Mouse (Mus musculus) liver, postnatal 0 days (tissue): Measurements from ENCODE around the gene Il17c.

Experiments used
- CTCF ChIP-seq: sonication (generic); IDR thresholded peaks from 2 replicates; pipeline ENCODE4 v1.5.1; 2016; ENCODE audit warnings: antibody characterized with exemption, low read depth
- EP300 ChIP-seq: IDR thresholded peaks from 2 replicates; pipeline ENCODE4 v1.6.1; 2016; ENCODE audit warnings: antibody characterized with exemption, low read depth, mild to moderate bottlenecking

DNA sequence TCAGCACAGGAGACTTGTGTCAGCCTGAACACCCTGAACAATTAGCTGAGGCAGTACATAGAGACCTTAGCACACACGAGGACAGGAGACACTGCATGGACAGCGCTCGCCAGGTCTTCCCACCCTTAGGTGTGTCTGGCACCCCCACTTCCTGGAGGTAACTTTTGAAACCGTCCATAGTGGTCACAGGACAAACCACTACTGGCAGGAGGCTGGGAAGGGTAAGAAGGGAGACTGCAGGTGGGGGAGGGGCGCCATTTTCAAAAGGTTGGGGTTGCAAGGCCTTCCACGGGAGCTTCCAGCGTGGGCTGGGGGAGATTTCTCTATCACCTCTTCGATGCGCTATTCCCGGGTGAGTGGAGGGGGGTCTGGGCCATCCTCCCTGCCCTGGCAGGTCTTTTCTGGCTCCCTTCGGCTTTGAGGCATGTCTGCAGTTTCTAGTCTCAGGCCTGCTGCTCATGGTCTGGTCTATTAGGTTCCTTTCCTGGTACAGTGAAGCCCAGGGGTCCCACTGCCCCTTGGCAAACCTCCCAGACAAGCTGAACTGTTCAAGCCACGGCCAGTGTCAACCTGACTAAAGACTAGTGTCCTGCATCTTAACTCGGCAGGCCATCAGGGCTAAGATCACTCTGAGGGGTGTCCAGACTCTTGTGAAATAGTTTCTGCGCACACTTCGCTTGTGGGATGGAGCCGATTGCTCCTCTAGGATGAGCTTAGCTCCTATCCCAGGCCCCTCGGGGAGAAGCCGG lies 10.0 kb downstream of the Il17c start:
- TF ChIP-seq CTCF, result no peak
- TF ChIP-seq EP300, result no peak
